Mouse (Mus musculus): Measurements from ENCODE around the gene Angptl4. TPM values are rescaled to one million over a fixed set of nuclear protein-coding genes. Genes with fewer than 3 reads are reported as not detected.

Angptl4 gene
- 4.6 and 5.9 TPM in 2 replicates for polyA plus RNA-seq (2012)

DNA sequence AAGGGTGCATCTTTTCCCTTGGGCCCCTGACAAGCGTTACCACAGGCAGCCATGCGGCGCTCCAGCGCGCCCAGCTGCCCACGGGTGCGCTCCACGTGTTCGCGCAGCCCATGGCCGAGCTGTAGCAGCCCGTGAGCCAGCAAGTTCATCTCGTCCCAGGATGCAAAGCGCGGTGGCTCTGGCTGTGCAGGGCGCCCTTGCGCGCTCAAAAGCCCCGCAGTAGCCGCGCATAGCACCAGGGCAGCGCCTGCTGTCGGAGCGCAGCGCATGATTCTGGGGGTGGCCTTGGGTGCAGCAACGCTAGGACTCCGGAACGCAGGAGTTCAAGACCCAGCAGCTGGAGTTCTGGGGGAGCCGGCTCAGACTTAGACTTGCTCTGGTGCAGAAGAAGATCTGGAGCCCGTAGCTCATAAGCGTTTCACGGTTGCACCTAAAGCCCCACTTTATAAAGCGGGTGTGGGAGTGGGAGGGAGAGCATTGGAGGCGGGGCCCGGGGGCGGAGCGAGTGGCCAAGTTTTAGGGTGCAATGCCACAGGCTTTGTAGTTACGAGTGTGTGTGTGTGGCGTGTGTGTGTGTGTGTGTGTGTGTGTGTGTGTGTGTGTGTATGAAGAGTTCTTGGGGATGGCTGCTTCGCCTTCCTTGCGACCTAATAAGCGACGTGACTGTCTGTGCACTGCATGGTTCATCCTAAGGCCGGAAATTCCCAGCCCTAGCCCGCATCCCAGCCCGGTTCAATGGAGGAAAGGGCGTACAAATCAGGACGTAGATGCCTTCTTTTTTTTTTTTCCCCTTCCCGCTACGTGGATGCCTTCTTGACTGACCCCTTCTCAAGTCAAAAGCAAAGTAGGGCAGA is at the start of gene Angptl4:
TSS of gene Angptl4 (minus strand) at position 707 of the 854 bp plus-strand sequence.

DNA sequence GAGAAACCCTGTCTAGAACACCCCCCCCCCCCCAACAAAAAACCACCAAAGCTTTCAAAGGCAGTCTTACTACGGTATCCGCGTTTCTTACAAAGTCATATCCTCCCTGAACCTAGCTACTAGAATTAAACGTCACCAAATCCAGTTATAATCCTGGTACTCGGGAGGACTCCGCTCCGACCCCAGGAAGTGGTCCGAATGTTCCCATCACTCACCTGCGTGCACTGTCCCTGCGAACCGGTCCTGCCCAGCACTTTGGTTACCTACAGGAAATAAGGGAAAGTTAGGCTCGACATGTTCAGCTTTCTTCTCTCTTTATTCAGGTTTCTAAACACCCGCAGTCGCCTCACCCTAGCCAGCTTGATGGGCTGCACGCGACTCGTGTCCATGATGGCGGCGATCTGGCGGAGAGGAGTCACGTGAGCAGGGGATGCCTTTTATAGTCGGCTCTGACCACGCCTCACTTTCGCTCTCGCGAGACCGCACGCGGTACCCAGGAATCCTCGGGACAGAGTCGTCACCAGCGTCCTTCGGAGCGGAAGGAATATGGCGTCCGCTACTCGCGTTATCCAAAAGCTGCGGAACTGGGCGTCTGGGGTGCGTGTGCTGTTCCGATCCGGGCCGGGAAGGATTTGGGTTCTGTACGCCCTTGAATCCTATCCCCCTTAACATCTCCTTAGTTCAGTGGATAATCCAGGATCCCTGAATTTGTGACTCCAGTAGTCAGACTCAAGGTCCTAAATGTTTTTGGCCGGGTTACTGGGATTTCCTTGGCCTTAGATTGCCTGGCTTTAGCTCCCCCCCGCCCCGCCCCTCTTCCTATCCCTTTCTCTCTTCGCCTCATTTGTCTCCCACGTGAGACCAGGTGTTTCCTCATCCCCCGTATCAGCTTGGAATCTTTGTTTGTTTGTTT is 42.7 kb upstream of the Angptl4 start, which contains the start of the genes Rps28 and Ndufa7:
TSS of gene Rps28 (minus strand) at position 479 of the 913 bp plus-strand sequence.
TSS of gene Ndufa7 (plus strand) at position 489 of the 913 bp plus-strand sequence.

DNA sequence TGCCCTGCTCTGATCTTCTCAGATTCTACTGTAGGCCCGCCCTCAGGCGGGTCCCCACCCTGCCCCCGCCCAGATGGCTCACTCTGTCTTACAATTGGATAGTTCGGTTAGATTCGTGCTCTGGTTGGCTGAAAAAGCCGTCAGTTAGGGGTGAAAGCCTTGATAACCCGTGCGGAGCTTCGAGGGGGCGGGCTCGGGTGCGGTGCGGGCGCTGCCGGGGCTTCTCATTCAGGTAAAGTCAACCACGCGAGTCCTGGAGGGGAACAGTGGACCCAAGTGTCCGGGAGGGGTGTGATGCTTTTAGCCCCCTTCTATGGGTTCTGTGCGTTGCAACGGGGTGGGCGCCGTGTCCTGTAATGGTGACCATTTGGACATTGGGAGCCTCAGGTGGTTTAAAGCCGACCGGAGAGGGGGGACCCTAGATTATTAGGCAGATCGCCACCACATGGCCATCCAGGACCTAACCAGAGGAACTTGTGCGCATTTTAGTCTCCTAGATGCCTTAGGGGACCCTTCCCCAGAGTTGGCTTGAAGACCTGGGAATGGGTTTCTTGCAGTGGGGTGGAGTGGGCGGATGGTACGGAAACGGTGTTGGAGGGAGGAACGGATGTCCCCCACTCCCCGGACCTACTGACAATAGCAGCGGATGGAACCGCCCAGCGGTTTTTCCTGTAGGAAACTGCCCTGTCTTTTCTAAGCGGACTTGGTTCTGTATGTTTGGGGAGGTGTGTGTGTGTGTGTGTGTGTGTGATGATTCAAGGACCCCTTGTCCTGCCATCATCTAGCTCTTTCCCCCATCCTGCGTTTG is 28.9 kb upstream of the Angptl4 start, which contains the start of gene Kank3:
TSS of gene Kank3 (plus strand) at position 186 of the 808 bp plus-strand sequence.

DNA sequence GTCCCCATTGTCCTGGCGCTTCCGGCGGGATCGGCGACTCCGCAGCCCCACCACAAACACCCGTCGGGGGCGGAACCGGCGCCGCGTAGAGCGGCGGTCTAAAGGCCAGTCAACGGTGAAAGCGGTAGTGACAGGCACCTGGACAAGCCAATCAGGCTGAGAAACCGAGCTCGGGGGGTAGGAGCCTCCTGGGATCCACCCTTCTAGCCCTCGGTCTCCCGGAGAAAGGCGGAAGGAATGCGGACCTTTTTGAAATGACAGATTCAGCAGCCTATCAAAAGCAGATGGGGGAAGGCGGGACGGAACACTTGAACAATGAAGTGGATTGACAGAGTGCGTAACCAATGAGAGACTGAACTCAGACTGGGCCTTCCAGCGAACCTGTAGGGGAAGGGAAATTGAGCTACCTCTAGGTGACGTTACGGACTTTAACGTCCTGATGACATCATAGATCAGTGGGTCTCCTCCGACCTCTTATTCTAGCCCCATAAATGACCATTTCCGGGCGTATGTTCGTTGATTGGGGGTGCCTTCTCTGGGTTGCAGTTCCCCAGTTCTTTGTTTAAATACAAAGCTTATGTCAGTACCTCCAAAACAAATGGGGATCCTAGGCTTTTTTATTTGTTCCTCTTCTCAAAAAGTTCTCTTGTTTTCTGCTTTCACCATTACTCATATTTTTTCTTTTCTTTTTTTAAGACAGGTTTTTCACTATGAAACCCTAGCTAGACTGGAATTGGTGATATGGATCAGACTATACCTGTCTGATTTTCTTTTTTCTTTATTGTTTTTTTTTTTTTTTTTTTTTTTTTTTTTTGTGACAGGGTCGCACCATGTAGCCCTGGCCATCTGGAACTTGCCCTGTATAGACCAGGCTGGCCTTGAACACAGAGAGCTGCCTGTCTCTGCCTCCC is 21.1 kb downstream of the Angptl4 start, which contains the start of gene Rab11b:
TSS of gene Rab11b (minus strand) at position 276 of the 911 bp plus-strand sequence.

Other genes with a start within 250 kb of the Angptl4 start
- 27.5 and 42.2 TPM in 2 replicates for gene Myo1f, start 226.1 kb downstream of the Angptl4 start, polyA plus RNA-seq (2012)
- 130 and 136 TPM in 2 replicates for gene Zfp414, start 152.7 kb downstream of the Angptl4 start, polyA plus RNA-seq (2012)
- 14.0 and 31.9 TPM in 2 replicates for gene Pram1, start 143.8 kb downstream of the Angptl4 start, polyA plus RNA-seq (2012)
- gene Hnrnpm, start 95.0 kb downstream of the Angptl4 start, polyA plus RNA-seq (2012) = 1,164 and 1,714 TPM in 2 replicates
- 16.8 and 20.2 TPM in 2 replicates for gene March2, start 63.2 kb downstream of the Angptl4 start, polyA plus RNA-seq (2012)
- 161 and 162 TPM in 2 replicates for gene Rab11b, start 21.3 kb downstream of the Angptl4 start, polyA plus RNA-seq (2012)
- gene Kank3, start 28.7 kb upstream of the Angptl4 start, polyA plus RNA-seq (2012) = 2.8 and 2.9 TPM in 2 replicates
- 7,027 and 8,316 TPM in 2 replicates for gene Rps28, start 42.7 kb upstream of the Angptl4 start, polyA plus RNA-seq (2012)
- 544 and 641 TPM in 2 replicates for gene Ndufa7, start 42.7 kb upstream of the Angptl4 start, polyA plus RNA-seq (2012)
- 21.7 and 28.1 TPM in 2 replicates for gene Cd320, start 61.3 kb upstream of the Angptl4 start, polyA plus RNA-seq (2012)
- not detected in 2 replicates for gene Gm7029, start 92.0 kb upstream of the Angptl4 start, polyA plus RNA-seq (2012)
- gene Kifc1, start 108.8 kb upstream of the Angptl4 start, polyA plus RNA-seq (2012) = 46.4 and 49.9 TPM in 2 replicates
- 0.67 and 1.0 TPM in 2 replicates for gene Platr17, start 123.3 kb upstream of the Angptl4 start, polyA plus RNA-seq (2012)
- gene Daxx, start 127.6 kb upstream of the Angptl4 start, polyA plus RNA-seq (2012) = 45.6 and 53.3 TPM in 2 replicates
- 748 and 750 TPM in 2 replicates for gene Tapbp, start 134.1 kb upstream of the Angptl4 start, polyA plus RNA-seq (2012)
- gene Zbtb22, start 134.1 kb upstream of the Angptl4 start, polyA plus RNA-seq (2012) = 54.2 and 58.7 TPM in 2 replicates
- gene Rgl2, start 147.7 kb upstream of the Angptl4 start, polyA plus RNA-seq (2012) = 300 and 303 TPM in 2 replicates
- 332 and 390 TPM in 2 replicates for gene Pfdn6, start 158.5 kb upstream of the Angptl4 start, polyA plus RNA-seq (2012)
- 131 and 141 TPM in 2 replicates for gene Wdr46, start 158.8 kb upstream of the Angptl4 start, polyA plus RNA-seq (2012)
- 12.5 and 21.8 TPM in 2 replicates for gene B3galt4, start 169.7 kb upstream of the Angptl4 start, polyA plus RNA-seq (2012)
- gene Vps52, start 174.0 kb upstream of the Angptl4 start, polyA plus RNA-seq (2012) = 45.7 and 47.0 TPM in 2 replicates
- 788 and 958 TPM in 2 replicates for gene Rps18, start 174.2 kb upstream of the Angptl4 start, polyA plus RNA-seq (2012)
- 2,707 and 3,834 TPM in 2 replicates for gene H2-K1, start 218.5 kb upstream of the Angptl4 start, polyA plus RNA-seq (2012)
- gene Ring1, start 242.8 kb upstream of the Angptl4 start, polyA plus RNA-seq (2012) = 50.5 and 69.1 TPM in 2 replicates
- 73.4 and 93.4 TPM in 2 replicates for gene H2-Ke6, start 246.2 kb upstream of the Angptl4 start, polyA plus RNA-seq (2012)
- 124 and 129 TPM in 2 replicates for gene Slc39a7, start 249.9 kb upstream of the Angptl4 start, polyA plus RNA-seq (2012)
- gene Rxrb, start 250.0 kb upstream of the Angptl4 start, polyA plus RNA-seq (2012) = 259 and 275 TPM in 2 replicates

All from megakaryocyte-erythroid progenitor cell, adult 5 weeks (primary cell).